Mouse (Mus musculus): ENCODE results near the gene Sh3d19. TPM values are rescaled to one million over a fixed set of nuclear protein-coding genes. Genes with fewer than 3 reads are reported as not detected.

Gene Sh3d19
- 10.9 and 11.4 TPM in 2 replicates for polyA plus RNA-seq (2016; fragmentation: Nextera tagmentation; extraction: Ambion mirVana)

DNA sequence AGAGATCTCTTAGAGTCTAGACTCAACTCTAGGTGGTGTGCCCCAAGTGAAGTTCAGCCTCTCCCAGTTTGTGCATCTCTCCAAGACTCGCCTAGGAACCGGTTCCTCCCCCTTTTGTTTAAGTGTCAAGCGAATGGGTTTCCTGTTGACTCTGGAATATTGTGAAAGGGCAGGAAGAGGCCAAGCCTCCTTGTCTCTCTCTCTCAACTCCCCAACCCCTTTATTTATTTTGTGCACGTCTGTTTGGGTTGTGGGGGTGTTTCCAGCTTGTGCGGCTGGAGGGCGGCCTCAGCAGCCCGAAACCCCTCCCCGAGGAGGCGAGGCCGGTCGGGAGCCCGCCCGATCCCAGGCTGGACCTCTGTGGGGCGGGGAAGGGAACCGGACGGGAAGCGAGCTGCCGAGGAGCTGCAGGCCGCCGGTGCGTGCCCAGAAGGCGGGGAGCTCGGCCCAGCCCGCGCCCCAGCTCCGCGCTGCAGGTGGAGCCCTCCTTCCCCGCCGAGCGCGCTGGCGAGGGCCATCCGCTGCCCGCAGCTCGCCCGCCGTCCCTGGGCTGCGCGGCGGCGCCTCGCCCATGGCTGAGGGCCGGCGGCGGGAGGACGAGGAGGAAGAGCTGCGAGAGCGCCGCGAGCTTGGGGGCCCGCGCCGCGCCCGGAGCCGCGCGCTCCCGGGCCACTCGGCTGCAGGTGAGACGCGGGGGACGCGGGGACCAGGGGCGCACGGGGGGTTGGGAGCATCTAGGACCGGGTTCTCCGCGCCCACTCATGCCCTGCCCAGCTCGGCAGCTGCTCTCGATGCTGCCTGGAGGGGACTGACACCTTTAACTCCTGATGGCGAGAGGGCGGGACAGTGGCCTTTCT lies at the start of gene Sh3d19:
Gene Sh3d19, plus strand, starts transcription at position 368 of the 857 bp plus-strand sequence.
- WGBS: under 1% methylated on average over 44 of the region's 73 CpGs
- Histone ChIP-seq H3K9me3 (no peaks in the 10 kb centered on the region), H3K4me2 (replicated peaks) (peak within 1 kb of the TSS; percentile 89), H3K36me3 (no peaks in the 10 kb centered on the region), H3K27me3 (replicated peaks) (no peaks in the 10 kb centered on the region), H3K27ac (no peak within 1 kb of the TSS), H3K4me3 (peak within 1 kb of the TSS; percentile 70), H3K9ac (peak within 1 kb of the TSS; percentile 86), H3K4me1 (peaks cover 7% of the 10 kb centered on the region; the same call in 1 of the 2 replicates)
- peak; percentile 91 for ATAC-seq (ENCODE audit: low FRiP score, low read depth)

- Histone ChIP-seq H3K9ac (no peak overlapping the region), H3K36me3 (no peaks in the 10 kb centered on the region), H3K27ac (no peak overlapping the region), H3K4me1 (no peaks in the 10 kb centered on the region), H3K4me3 (no peak overlapping the region), H3K27me3 (replicated peaks) (no peaks in the 10 kb centered on the region), H3K9me3 (no peaks in the 10 kb centered on the region), H3K4me2 (replicated peaks) (no peak overlapping the region)
- ATAC-seq (ENCODE audit: low FRiP score, low read depth): no peak
- WGBS: 66% methylated on average over 3 of the region's 3 CpGs
These were observed 48.6 kb upstream of the Sh3d19 start for GRCm38 (mm10) chr3:85922331-85922730.

GRCm38 (mm10) chr3:85923343-85923742 lies 47.6 kb upstream of the Sh3d19 start:
- 83% methylated on average over 8 of the region's 8 CpGs for WGBS
- H3K27me3 ChIP-seq (replicated peaks): no peaks in the 10 kb centered on the region
- no peak overlapping the region for H3K4me2 ChIP-seq (replicated peaks)
- H3K4me1 ChIP-seq: no peaks in the 10 kb centered on the region
- no peak for ATAC-seq (ENCODE audit: low FRiP score, low read depth)
- H3K4me3 ChIP-seq: no peak overlapping the region
- no peaks in the 10 kb centered on the region for H3K36me3 ChIP-seq
- no peaks in the 10 kb centered on the region for H3K9me3 ChIP-seq
- no peak overlapping the region for H3K9ac ChIP-seq
- H3K27ac ChIP-seq: no peak overlapping the region

DNA sequence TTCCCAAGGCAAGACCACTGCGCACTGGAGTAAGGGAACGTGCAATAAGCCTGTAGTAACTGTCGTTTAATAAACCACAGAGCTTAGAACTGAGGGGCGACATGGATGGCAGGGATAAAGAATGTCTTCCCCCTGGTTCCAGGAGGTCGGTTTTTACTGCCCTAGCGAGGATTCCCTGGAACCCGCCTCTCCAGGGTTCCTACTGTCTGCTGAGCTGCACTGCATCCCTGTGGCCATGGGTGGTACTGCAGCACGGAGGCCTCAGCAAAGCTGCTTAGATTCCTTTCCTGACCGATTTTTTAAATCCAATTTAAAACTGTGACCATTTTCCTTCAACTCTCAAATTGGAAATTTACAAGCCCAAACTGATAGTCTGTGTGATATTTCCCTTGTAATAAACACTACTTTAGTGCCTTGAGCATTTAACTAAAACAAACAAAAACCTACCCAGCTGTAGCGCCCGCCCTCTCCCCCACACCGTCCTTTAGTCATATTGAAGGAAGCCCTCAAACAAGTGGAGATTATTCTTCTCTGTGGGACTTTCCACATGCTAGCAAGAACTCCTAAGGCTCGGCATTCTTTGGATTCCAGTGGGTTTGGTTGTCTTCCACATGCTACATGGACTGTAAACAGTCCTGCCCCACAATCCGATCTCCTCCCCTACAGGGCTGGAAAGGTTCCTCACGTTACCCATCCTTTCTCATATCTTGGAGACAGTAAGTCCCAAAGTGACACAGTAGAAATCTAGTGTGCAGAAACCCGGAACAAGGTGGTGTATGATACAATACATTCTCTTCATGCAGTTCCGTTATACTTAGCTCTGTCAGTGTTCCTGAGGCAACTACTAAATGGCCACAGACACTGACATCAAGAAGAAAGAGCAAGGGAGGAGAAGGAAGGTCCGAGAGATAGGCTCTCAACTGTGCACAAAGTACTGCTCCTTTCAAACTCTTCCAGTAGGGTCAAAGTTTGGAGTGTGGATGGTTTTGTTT lies 46.7 kb upstream of the Sh3d19 start:
- no peak overlapping the region for H3K9ac ChIP-seq
- H3K9me3 ChIP-seq: no peaks in the 10 kb centered on the region
- H3K4me1 ChIP-seq: no peaks in the 10 kb centered on the region
- no peaks in the 10 kb centered on the region for H3K27me3 ChIP-seq (replicated peaks)
- H3K4me3 ChIP-seq: no peak overlapping the region
- H3K4me2 ChIP-seq (replicated peaks): peak overlapping the region; percentile 34; the same call in 1 of the 2 replicates
- no peak overlapping the region for H3K27ac ChIP-seq
- 46% methylated on average over 18 of the region's 18 CpGs for WGBS
- H3K36me3 ChIP-seq: no peaks in the 10 kb centered on the region
- ATAC-seq (ENCODE audit: low FRiP score, low read depth): peak; percentile 66

GRCm38 (mm10) chr3:85927296-85927695 lies 43.6 kb upstream of the Sh3d19 start:
- no peaks in the 10 kb centered on the region for H3K9me3 ChIP-seq
- H3K4me1 ChIP-seq: no peaks in the 10 kb centered on the region
- WGBS: 75% methylated on average over 9 of the region's 9 CpGs
- no peaks in the 10 kb centered on the region for H3K27me3 ChIP-seq (replicated peaks)
- H3K4me3 ChIP-seq: no peak overlapping the region
- no peak overlapping the region for H3K9ac ChIP-seq
- H3K4me2 ChIP-seq (replicated peaks): no peak overlapping the region
- ATAC-seq (ENCODE audit: low FRiP score, low read depth): no peak
- H3K36me3 ChIP-seq: no peaks in the 10 kb centered on the region
- no peak overlapping the region for H3K27ac ChIP-seq

GRCm38 (mm10) chr3:85928140-85928611 lies 42.7 kb upstream of the Sh3d19 start:
- no peaks in the 10 kb centered on the region for H3K4me1 ChIP-seq
- H3K9ac ChIP-seq: no peak overlapping the region
- H3K9me3 ChIP-seq: no peaks in the 10 kb centered on the region
- H3K27me3 ChIP-seq (replicated peaks): no peaks in the 10 kb centered on the region
- H3K36me3 ChIP-seq: no peaks in the 10 kb centered on the region
- 76% methylated on average over 5 of the region's 5 CpGs for WGBS
- H3K4me3 ChIP-seq: no peak overlapping the region
- no peak overlapping the region for H3K27ac ChIP-seq
- no peak overlapping the region for H3K4me2 ChIP-seq (replicated peaks)
- ATAC-seq (ENCODE audit: low FRiP score, low read depth): no peak

GRCm38 (mm10) chr3:85929711-85930110 lies 41.2 kb upstream of the Sh3d19 start:
- 87% methylated on average over 5 of the region's 5 CpGs for WGBS
- no peak for ATAC-seq (ENCODE audit: low FRiP score, low read depth)
- Histone ChIP-seq H3K27me3 (replicated peaks) (no peaks in the 10 kb centered on the region), H3K4me1 (no peaks in the 10 kb centered on the region), H3K9ac (no peak overlapping the region), H3K4me3 (no peak overlapping the region), H3K4me2 (replicated peaks) (no peak overlapping the region), H3K36me3 (no peaks in the 10 kb centered on the region), H3K27ac (no peak overlapping the region), H3K9me3 (no peaks in the 10 kb centered on the region)

GRCm38 (mm10) chr3:85930671-85931255 lies 40.1 kb upstream of the Sh3d19 start:
- ATAC-seq (ENCODE audit: low FRiP score, low read depth): no peak

DNA sequence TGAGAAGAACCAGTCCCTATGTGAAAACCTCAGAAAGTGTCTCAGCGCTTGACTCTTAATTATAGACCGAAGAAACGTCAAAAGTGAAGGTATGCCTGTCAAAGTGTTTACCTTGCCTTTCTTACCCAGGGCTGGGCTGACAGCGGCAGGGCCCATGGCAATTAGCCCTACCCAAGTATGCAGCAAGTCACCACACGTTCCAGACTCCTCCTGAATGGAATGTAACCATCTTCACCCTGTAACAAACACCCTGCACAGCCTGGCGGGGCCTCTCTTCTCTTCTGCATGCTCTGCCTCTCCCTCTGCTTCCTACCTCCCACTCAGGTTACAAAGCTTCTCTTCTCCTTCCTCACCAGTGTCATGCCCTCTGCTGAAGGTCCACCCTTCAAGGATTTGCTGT lies 39.0 kb upstream of the Sh3d19 start:
- 90% methylated on average over 6 of the region's 6 CpGs for WGBS

More at GRCm38 (mm10) chr3:85930671-85931255, 40.1 kb upstream of the Sh3d19 start:
- Histone ChIP-seq H3K27me3 (replicated peaks) (no peaks in the 10 kb centered on the region), H3K36me3 (no peaks in the 10 kb centered on the region), H3K4me3 (no peak overlapping the region), H3K9ac (no peak overlapping the region), H3K4me2 (replicated peaks) (no peak overlapping the region), H3K4me1 (no peaks in the 10 kb centered on the region), H3K9me3 (no peaks in the 10 kb centered on the region), H3K27ac (no peak overlapping the region)
- 63% methylated on average over 11 of the region's 11 CpGs for WGBS

GRCm38 (mm10) chr3:85933586-85933985 lies 37.3 kb upstream of the Sh3d19 start:
- 93% methylated on average over 5 of the region's 5 CpGs for WGBS

More for the DNA sequence above, 39.0 kb upstream of the Sh3d19 start:
- Histone ChIP-seq H3K4me3 (no peak overlapping the region), H3K4me1 (no peaks in the 10 kb centered on the region), H3K9me3 (no peaks in the 10 kb centered on the region), H3K36me3 (no peaks in the 10 kb centered on the region), H3K9ac (no peak overlapping the region), H3K27me3 (replicated peaks) (no peaks in the 10 kb centered on the region), H3K27ac (no peak overlapping the region), H3K4me2 (replicated peaks) (no peak overlapping the region)
- ATAC-seq (ENCODE audit: low FRiP score, low read depth): no peak

DNA sequence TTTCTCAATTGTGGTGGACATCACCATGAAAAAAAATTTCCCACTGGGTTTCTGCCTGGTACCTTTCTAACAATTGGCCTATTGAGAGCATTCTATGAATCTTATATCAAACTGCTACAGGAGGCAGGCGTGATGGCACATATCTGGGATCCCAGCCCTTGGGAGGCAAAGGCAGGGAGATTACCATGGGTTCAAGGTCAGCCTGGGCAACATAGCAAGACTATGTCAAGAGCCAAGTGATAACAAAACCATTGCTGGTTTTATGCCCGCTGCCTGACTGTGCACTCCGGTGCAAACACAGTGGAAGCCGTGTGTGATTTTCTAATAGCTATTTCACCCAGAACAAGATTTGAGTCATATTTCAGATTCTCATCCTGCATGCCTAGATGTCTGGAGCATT lies 20.0 kb upstream of the Sh3d19 start:
- Histone ChIP-seq H3K4me3 (no peak overlapping the region), H3K36me3 (no peaks in the 10 kb centered on the region), H3K9me3 (no peaks in the 10 kb centered on the region), H3K27ac (no peak overlapping the region), H3K4me2 (replicated peaks) (no peak overlapping the region), H3K9ac (no peak overlapping the region), H3K27me3 (replicated peaks) (no peaks in the 10 kb centered on the region), H3K4me1 (no peaks in the 10 kb centered on the region)
- WGBS: 84% methylated on average over 4 of the region's 4 CpGs
- no peak for ATAC-seq (ENCODE audit: low FRiP score, low read depth)

More at GRCm38 (mm10) chr3:85933586-85933985, 37.3 kb upstream of the Sh3d19 start:
- Histone ChIP-seq H3K27ac (no peak overlapping the region), H3K9ac (no peak overlapping the region), H3K4me1 (no peaks in the 10 kb centered on the region), H3K27me3 (replicated peaks) (no peaks in the 10 kb centered on the region), H3K4me2 (replicated peaks) (no peak overlapping the region), H3K9me3 (no peaks in the 10 kb centered on the region), H3K4me3 (no peak overlapping the region), H3K36me3 (no peaks in the 10 kb centered on the region)
- no peak for ATAC-seq (ENCODE audit: low FRiP score, low read depth)
